Mouse (Mus musculus): ENCODE measurements around the gene Serpinb2. TPM values are rescaled to one million over a fixed set of nuclear protein-coding genes. Genes with fewer than 3 reads are reported as not detected.

Gene Serpinb2
- total and polyA plus RNA-seq, 2 experiments from 2014 or later = not detected

GRCm38 (mm10) chr1:107559494-107559893 is 48.3 kb downstream of the Serpinb2 start:
- Histone ChIP-seq H3K9ac (replicated peaks; ENCODE audit: low read depth, low read length) (no peak overlapping the region), H3K27me3 (ENCODE audit: control insufficient read depth, insufficient read depth, low read length) (no peaks in the 10 kb centered on the region), H3K4me3 (ENCODE audit: low read depth, low read length) (no peak overlapping the region), H3K4me1 (ENCODE audit: control insufficient read depth, insufficient read depth) (no peaks in the 10 kb centered on the region), H3K36me3 (replicated peaks; ENCODE audit: control insufficient read depth, insufficient read depth, low read length) (no peaks in the 10 kb centered on the region), H3K27ac (ENCODE audit: low read depth) (no peak overlapping the region), H3K4me2 (ENCODE audit: low read depth, low read length) (no peak overlapping the region), H3K9me3 (replicated peaks; ENCODE audit: control insufficient read depth, low read length) (no peaks in the 10 kb centered on the region)
- no peak for TF ChIP-seq CTCF (IDR thresholded peaks at IDR 0.05; ENCODE audit: low read depth)
- TF ChIP-seq EP300 (IDR thresholded peaks at IDR 0.05; ENCODE audit: low read depth) = no peak
- WGBS = 77% methylated on average over 3 of the region's 3 CpGs
- DNase-seq (ENCODE audit: low spot score) (no peak), ATAC-seq (ENCODE audit: insufficient read depth, low read depth) (no peak)

- Histone ChIP-seq H3K4me3 (ENCODE audit: low read depth, low read length) (no peak overlapping the region), H3K36me3 (replicated peaks; ENCODE audit: control insufficient read depth, insufficient read depth, low read length) (no peaks in the 10 kb centered on the region), H3K4me2 (ENCODE audit: low read depth, low read length) (no peak overlapping the region), H3K27ac (ENCODE audit: low read depth) (no peak overlapping the region), H3K9ac (replicated peaks; ENCODE audit: low read depth, low read length) (no peak overlapping the region), H3K9me3 (replicated peaks; ENCODE audit: control insufficient read depth, low read length) (no peaks in the 10 kb centered on the region), H3K4me1 (ENCODE audit: control insufficient read depth, insufficient read depth) (no peaks in the 10 kb centered on the region), H3K27me3 (ENCODE audit: control insufficient read depth, insufficient read depth, low read length) (no peaks in the 10 kb centered on the region)
- no peak for ATAC-seq (ENCODE audit: insufficient read depth, low read depth)
- DNase-seq (ENCODE audit: low spot score) = no peak
- 80% methylated on average over 1 of the region's 1 CpGs for WGBS
- TF ChIP-seq EP300 (IDR thresholded peaks at IDR 0.05; ENCODE audit: low read depth) = no peak
- TF ChIP-seq CTCF (IDR thresholded peaks at IDR 0.05; ENCODE audit: low read depth) = no peak
These were observed 50.9 kb downstream of the Serpinb2 start for GRCm38 (mm10) chr1:107562110-107562509.

GRCm38 (mm10) chr1:107565644-107566043 is 54.4 kb downstream of the Serpinb2 start:
- Histone ChIP-seq H3K4me2 (ENCODE audit: low read depth, low read length) (no peak overlapping the region), H3K4me3 (ENCODE audit: low read depth, low read length) (no peak overlapping the region), H3K9ac (replicated peaks; ENCODE audit: low read depth, low read length) (no peak overlapping the region), H3K27me3 (ENCODE audit: control insufficient read depth, insufficient read depth, low read length) (no peaks in the 10 kb centered on the region), H3K4me1 (ENCODE audit: control insufficient read depth, insufficient read depth) (no peaks in the 10 kb centered on the region), H3K27ac (ENCODE audit: low read depth) (no peak overlapping the region), H3K36me3 (replicated peaks; ENCODE audit: control insufficient read depth, insufficient read depth, low read length) (no peaks in the 10 kb centered on the region), H3K9me3 (replicated peaks; ENCODE audit: control insufficient read depth, low read length) (no peaks in the 10 kb centered on the region)
- ATAC-seq (ENCODE audit: insufficient read depth, low read depth) (no peak), DNase-seq (ENCODE audit: low spot score) (no peak)
- TF ChIP-seq EP300 (IDR thresholded peaks at IDR 0.05; ENCODE audit: low read depth) (no peak), CTCF (IDR thresholded peaks at IDR 0.05; ENCODE audit: low read depth) (peak; percentile 31)

GRCm38 (mm10) chr1:107576094-107576493 is 64.9 kb downstream of the Serpinb2 start:
- H3K36me3 ChIP-seq (replicated peaks; ENCODE audit: control insufficient read depth, insufficient read depth, low read length) = no peaks in the 10 kb centered on the region

GRCm38 (mm10) chr1:107577514-107577913 is 66.3 kb downstream of the Serpinb2 start:
- ATAC-seq (ENCODE audit: insufficient read depth, low read depth) (no peak), DNase-seq (ENCODE audit: low spot score) (no peak)
- Histone ChIP-seq H3K9me3 (replicated peaks; ENCODE audit: control insufficient read depth, low read length) (no peaks in the 10 kb centered on the region), H3K4me1 (ENCODE audit: control insufficient read depth, insufficient read depth) (no peaks in the 10 kb centered on the region), H3K36me3 (replicated peaks; ENCODE audit: control insufficient read depth, insufficient read depth, low read length) (no peaks in the 10 kb centered on the region), H3K27ac (ENCODE audit: low read depth) (no peak overlapping the region), H3K27me3 (ENCODE audit: control insufficient read depth, insufficient read depth, low read length) (no peaks in the 10 kb centered on the region), H3K9ac (replicated peaks; ENCODE audit: low read depth, low read length) (no peak overlapping the region), H3K4me2 (ENCODE audit: low read depth, low read length) (no peak overlapping the region), H3K4me3 (ENCODE audit: low read depth, low read length) (no peak overlapping the region)
- no peak for TF ChIP-seq EP300 (IDR thresholded peaks at IDR 0.05; ENCODE audit: low read depth)
- no peak for TF ChIP-seq CTCF (IDR thresholded peaks at IDR 0.05; ENCODE audit: low read depth)
- whole genome bisulfite sequencing = 56% methylated on average over 1 of the region's 1 CpGs

More at GRCm38 (mm10) chr1:107576094-107576493, 64.9 kb downstream of the Serpinb2 start:
- H3K27me3 ChIP-seq (ENCODE audit: control insufficient read depth, insufficient read depth, low read length) = no peaks in the 10 kb centered on the region
- H3K4me3 ChIP-seq (ENCODE audit: low read depth, low read length) = no peak overlapping the region
- no peak for DNase-seq (ENCODE audit: low spot score)
- ATAC-seq (ENCODE audit: insufficient read depth, low read depth) = no peak
- 57% methylated on average over 2 of the region's 2 CpGs for WGBS
- no peak overlapping the region for H3K27ac ChIP-seq (ENCODE audit: low read depth)
- TF ChIP-seq EP300 (IDR thresholded peaks at IDR 0.05; ENCODE audit: low read depth) (no peak), CTCF (IDR thresholded peaks at IDR 0.05; ENCODE audit: low read depth) (no peak)
- no peak overlapping the region for H3K9ac ChIP-seq (replicated peaks; ENCODE audit: low read depth, low read length)
- no peaks in the 10 kb centered on the region for H3K9me3 ChIP-seq (replicated peaks; ENCODE audit: control insufficient read depth, low read length)
- H3K4me1 ChIP-seq (ENCODE audit: control insufficient read depth, insufficient read depth) = no peaks in the 10 kb centered on the region
- no peak overlapping the region for H3K4me2 ChIP-seq (ENCODE audit: low read depth, low read length)

- TF ChIP-seq EP300 (IDR thresholded peaks at IDR 0.05; ENCODE audit: low read depth) (no peak), CTCF (IDR thresholded peaks at IDR 0.05; ENCODE audit: low read depth) (no peak)
- Histone ChIP-seq H3K36me3 (replicated peaks; ENCODE audit: control insufficient read depth, insufficient read depth, low read length) (no peaks in the 10 kb centered on the region), H3K4me1 (ENCODE audit: control insufficient read depth, insufficient read depth) (no peaks in the 10 kb centered on the region), H3K27me3 (ENCODE audit: control insufficient read depth, insufficient read depth, low read length) (no peaks in the 10 kb centered on the region), H3K4me2 (ENCODE audit: low read depth, low read length) (no peak overlapping the region), H3K27ac (ENCODE audit: low read depth) (no peak overlapping the region), H3K9ac (replicated peaks; ENCODE audit: low read depth, low read length) (no peak overlapping the region), H3K4me3 (ENCODE audit: low read depth, low read length) (no peak overlapping the region), H3K9me3 (replicated peaks; ENCODE audit: control insufficient read depth, low read length) (no peaks in the 10 kb centered on the region)
- no peak for DNase-seq (ENCODE audit: low spot score)
- no peak for ATAC-seq (ENCODE audit: insufficient read depth, low read depth)
- WGBS = 67% methylated on average over 1 of the region's 1 CpGs
These were observed 70.0 kb downstream of the Serpinb2 start for GRCm38 (mm10) chr1:107581220-107581619.

All from heart, postnatal 0 days (tissue).